Mouse (Mus musculus): ENCODE measurements around the gene Prelid3b. TPM values are rescaled to one million over a fixed set of nuclear protein-coding genes. Genes with fewer than 3 reads are reported as not detected.
A peak's percentile ranks its signal among the peaks of the same experiment; 100 is the strongest.

Gene Prelid3b
- polyA plus RNA-seq, 1 experiment from 2014 or later = 137 TPM

GRCm38 (mm10) chr2:174428076-174428835 lies 44.6 kb downstream of the Prelid3b start:
- no peak overlapping the region for H3K27ac ChIP-seq (ENCODE audit: poor library complexity, severe bottlenecking)
- no peaks in the 10 kb centered on the region for H3K27me3 ChIP-seq (replicated peaks)
- ATAC-seq (ENCODE audit: insufficient number of reproducible peaks, low FRiP score) = no peak
- no peaks in the 10 kb centered on the region for H3K9me3 ChIP-seq (replicated peaks)
- WGBS = 82% methylated on average over 18 of the region's 18 CpGs
- no peak overlapping the region for H3K4me2 ChIP-seq
- no peak overlapping the region for H3K4me3 ChIP-seq
- no peaks in the 10 kb centered on the region for H3K4me1 ChIP-seq (replicated peaks)
- no peak overlapping the region for H3K9ac ChIP-seq
- H3K36me3 ChIP-seq = peaks cover 75% of the 10 kb centered on the region

- no peak overlapping the region for H3K4me3 ChIP-seq
- no peaks in the 10 kb centered on the region for H3K4me1 ChIP-seq (replicated peaks)
- no peaks in the 10 kb centered on the region for H3K27me3 ChIP-seq (replicated peaks)
- H3K27ac ChIP-seq (ENCODE audit: poor library complexity, severe bottlenecking) = no peak overlapping the region
- no peak overlapping the region for H3K4me2 ChIP-seq
- H3K9ac ChIP-seq = no peak overlapping the region
- ATAC-seq (ENCODE audit: insufficient number of reproducible peaks, low FRiP score) = no peak
- H3K36me3 ChIP-seq = peaks cover 80% of the 10 kb centered on the region
- 93% methylated on average over 12 of the region's 12 CpGs for WGBS
- H3K9me3 ChIP-seq (replicated peaks) = no peaks in the 10 kb centered on the region
These were observed 46.0 kb downstream of the Prelid3b start for GRCm38 (mm10) chr2:174426856-174427255.

GRCm38 (mm10) chr2:174424301-174425085 lies 48.4 kb downstream of the Prelid3b start:
- Histone ChIP-seq H3K9ac (no peak overlapping the region), H3K27ac (ENCODE audit: poor library complexity, severe bottlenecking) (no peak overlapping the region), H3K27me3 (replicated peaks) (no peaks in the 10 kb centered on the region), H3K4me1 (replicated peaks) (no peaks in the 10 kb centered on the region), H3K4me3 (no peak overlapping the region), H3K9me3 (replicated peaks) (no peaks in the 10 kb centered on the region), H3K36me3 (peaks cover 96% of the 10 kb centered on the region), H3K4me2 (no peak overlapping the region)
- ATAC-seq (ENCODE audit: insufficient number of reproducible peaks, low FRiP score) = no peak
- 88% methylated on average over 11 of the region's 11 CpGs for WGBS

- WGBS = 85% methylated on average over 6 of the region's 6 CpGs
- ATAC-seq (ENCODE audit: insufficient number of reproducible peaks, low FRiP score) = no peak
- Histone ChIP-seq H3K9ac (no peak overlapping the region), H3K4me3 (no peak overlapping the region), H3K4me2 (no peak overlapping the region), H3K4me1 (replicated peaks) (peaks cover 9% of the 10 kb centered on the region), H3K36me3 (peaks cover 66% of the 10 kb centered on the region), H3K27ac (ENCODE audit: poor library complexity, severe bottlenecking) (no peak overlapping the region), H3K9me3 (replicated peaks) (no peaks in the 10 kb centered on the region), H3K27me3 (replicated peaks) (no peaks in the 10 kb centered on the region)
These were observed 51.8 kb downstream of the Prelid3b start for GRCm38 (mm10) chr2:174421107-174421506.

- H3K27ac ChIP-seq (ENCODE audit: poor library complexity, severe bottlenecking) = no peak within 1 kb of the TSS
- peak; percentile 96 for ATAC-seq (ENCODE audit: insufficient number of reproducible peaks, low FRiP score)
These were observed 57.1 kb downstream of the Prelid3b start, which contains the start of gene Nelfcd for GRCm38 (mm10) chr2:174415731-174416310. Gene Nelfcd (plus strand): TSS chr2:174415804.

More at GRCm38 (mm10) chr2:174415731-174416310, 57.1 kb downstream of the Prelid3b start, which contains the start of gene Nelfcd:
- Histone ChIP-seq H3K9ac (peak within 1 kb of the TSS; percentile 95), H3K4me1 (replicated peaks) (peaks cover 10% of the 10 kb centered on the region), H3K9me3 (replicated peaks) (no peaks in the 10 kb centered on the region), H3K4me2 (peak within 1 kb of the TSS; percentile 93), H3K27me3 (replicated peaks) (no peaks in the 10 kb centered on the region; the same call in 1 of the 2 replicates), H3K4me3 (peak within 1 kb of the TSS; percentile 98), H3K36me3 (peaks cover 13% of the 10 kb centered on the region)
- under 1% methylated on average over 40 of the region's 40 CpGs for WGBS

Other genes with a start within 250 kb of the Prelid3b start
- 1,446 and 1,448 TPM in 2 replicates for gene Gnas, start 188.8 kb downstream of the Prelid3b start, polyA plus RNA-seq (2016; fragmentation: Nextera tagmentation; extraction: Ambion mirVana)
- gene Gm20721, start 126.4 kb downstream of the Prelid3b start, polyA plus RNA-seq (2016; fragmentation: Nextera tagmentation; extraction: Ambion mirVana) = 8.9 and 9.8 TPM in 2 replicates
- 89.3 and 94.0 TPM in 2 replicates for gene Nelfcd, start 57.3 kb downstream of the Prelid3b start, polyA plus RNA-seq (2016; fragmentation: Nextera tagmentation; extraction: Ambion mirVana)
- 95.9 and 101 TPM in 2 replicates for gene Ctsz, start 34.0 kb downstream of the Prelid3b start, polyA plus RNA-seq (2016; fragmentation: Nextera tagmentation; extraction: Ambion mirVana)
- 7.5 and 13.8 TPM in 2 replicates for gene Tubb1, start 22.4 kb downstream of the Prelid3b start, polyA plus RNA-seq (2016; fragmentation: Nextera tagmentation; extraction: Ambion mirVana)
- gene Atp5e, start 9.0 kb downstream of the Prelid3b start, polyA plus RNA-seq (2016; fragmentation: Nextera tagmentation; extraction: Ambion mirVana) = 1,038 and 1,054 TPM in 2 replicates
- gene Zfp831, start 170.5 kb upstream of the Prelid3b start, polyA plus RNA-seq (2016; fragmentation: Nextera tagmentation; extraction: Ambion mirVana) = not detected in 2 replicates